Mouse (Mus musculus): ENCODE measurements around the gene Abce1. TPM values are rescaled to one million over a fixed set of nuclear protein-coding genes. Genes with fewer than 3 reads are reported as not detected.
"Not testable (repeated sequence)": the region's sequence is repeated elsewhere in the genome, so short reads cannot be mapped to it uniquely, and the experiment has no call there.

The Abce1 gene
- polyA plus RNA-seq, 1 experiment from 2014 or later, result 80.6 TPM

GRCm38 (mm10) chr8:79685927-79686326, 25.6 kb downstream of the Abce1 start:
- peaks cover 73% of the 10 kb centered on the region for H3K36me3 ChIP-seq
- H3K4me3 ChIP-seq (replicated peaks); H3K9ac ChIP-seq (replicated peaks); H3K4me1 ChIP-seq; H3K27me3 ChIP-seq (replicated peaks); H3K9me3 ChIP-seq (replicated peaks); H3K27ac ChIP-seq (replicated peaks); H3K4me2 ChIP-seq; ATAC-seq (ENCODE audit: low FRiP score): not testable (repeated sequence)
- WGBS, result 95% methylated on average over 5 of the region's 5 CpGs

- Histone ChIP-seq H3K36me3 (peaks cover 35% of the 10 kb centered on the region), H3K27me3 (replicated peaks) (no peaks in the 10 kb centered on the region), H3K27ac (replicated peaks) (no peak overlapping the region), H3K9ac (replicated peaks) (no peak overlapping the region), H3K4me3 (replicated peaks) (peak overlapping the region; percentile 30), H3K4me2 (peak overlapping the region; percentile 59), H3K9me3 (replicated peaks) (no peaks in the 10 kb centered on the region), H3K4me1 (0 out of 2 replicates have a peak, but pooled peaks cover 7% of the 10 kb centered on the region)
- 0 out of 2 replicates have a peak, but pooled peaks have one; percentile 69 for ATAC-seq (ENCODE audit: low FRiP score)
- WGBS, result 30% methylated on average over 2 of the region's 2 CpGs
These were observed 30.6 kb downstream of the Abce1 start for GRCm38 (mm10) chr8:79680965-79681364.

DNA sequence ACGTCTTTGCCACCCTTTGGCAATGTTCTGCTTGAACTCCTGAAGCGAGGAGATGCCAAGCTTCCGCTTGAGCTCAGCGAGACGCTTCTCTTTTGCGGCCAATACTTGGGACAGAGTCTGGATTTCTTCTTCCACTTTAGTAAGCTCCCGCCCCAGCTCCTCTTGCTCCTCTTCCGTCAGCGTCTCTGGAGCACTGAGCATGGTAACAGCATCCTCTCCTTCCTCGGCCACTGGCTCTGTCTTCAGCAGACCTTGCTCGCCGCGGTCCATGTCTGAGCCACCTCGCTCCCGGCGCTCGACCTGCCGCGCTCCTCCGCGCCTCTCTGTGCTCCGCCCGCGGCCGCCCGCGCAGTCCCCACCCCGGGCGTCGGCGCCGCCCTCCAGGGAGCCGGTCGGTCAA, 31.0 kb downstream of the Abce1 start:
- Histone ChIP-seq H3K36me3 (peaks cover 31% of the 10 kb centered on the region), H3K4me2 (peak overlapping the region; percentile 59), H3K4me1 (0 out of 2 replicates have a peak, but pooled peaks cover 7% of the 10 kb centered on the region), H3K9me3 (replicated peaks) (no peaks in the 10 kb centered on the region), H3K27ac (replicated peaks) (no peak overlapping the region), H3K9ac (replicated peaks) (no peak overlapping the region), H3K4me3 (replicated peaks) (peak overlapping the region; percentile 30), H3K27me3 (replicated peaks) (no peaks in the 10 kb centered on the region)
- peak; percentile 59 for ATAC-seq (ENCODE audit: low FRiP score)
- 9% methylated on average over 34 of the region's 34 CpGs for WGBS

- Histone ChIP-seq H3K4me3 (replicated peaks) (peak overlapping the region; percentile 30; the same call in 1 of the 2 replicates), H3K36me3 (peaks cover 30% of the 10 kb centered on the region), H3K4me2 (peak overlapping the region; percentile 59)
- not testable (repeated sequence) for H3K27me3 ChIP-seq (replicated peaks); ATAC-seq (ENCODE audit: low FRiP score); H3K4me1 ChIP-seq; H3K9ac ChIP-seq (replicated peaks); H3K27ac ChIP-seq (replicated peaks); H3K9me3 ChIP-seq (replicated peaks)
- 59% methylated on average over 10 of the region's 10 CpGs for WGBS
These were observed 31.5 kb downstream of the Abce1 start for GRCm38 (mm10) chr8:79680083-79680482.

GRCm38 (mm10) chr8:79679005-79679404, 32.5 kb downstream of the Abce1 start:
- H3K4me3 ChIP-seq (replicated peaks), result no peak overlapping the region
- 0 out of 2 replicates have a peak, but pooled peaks cover 7% of the 10 kb centered on the region for H3K4me1 ChIP-seq
- H3K4me2 ChIP-seq, result no peak overlapping the region
- WGBS, result 63% methylated on average over 5 of the region's 5 CpGs
- H3K36me3 ChIP-seq, result peaks cover 24% of the 10 kb centered on the region
- H3K27ac ChIP-seq (replicated peaks), result no peak overlapping the region
- no peak overlapping the region for H3K9ac ChIP-seq (replicated peaks)
- ATAC-seq (ENCODE audit: low FRiP score), result no peak
- H3K9me3 ChIP-seq (replicated peaks), result no peaks in the 10 kb centered on the region
- H3K27me3 ChIP-seq (replicated peaks), result no peaks in the 10 kb centered on the region

DNA sequence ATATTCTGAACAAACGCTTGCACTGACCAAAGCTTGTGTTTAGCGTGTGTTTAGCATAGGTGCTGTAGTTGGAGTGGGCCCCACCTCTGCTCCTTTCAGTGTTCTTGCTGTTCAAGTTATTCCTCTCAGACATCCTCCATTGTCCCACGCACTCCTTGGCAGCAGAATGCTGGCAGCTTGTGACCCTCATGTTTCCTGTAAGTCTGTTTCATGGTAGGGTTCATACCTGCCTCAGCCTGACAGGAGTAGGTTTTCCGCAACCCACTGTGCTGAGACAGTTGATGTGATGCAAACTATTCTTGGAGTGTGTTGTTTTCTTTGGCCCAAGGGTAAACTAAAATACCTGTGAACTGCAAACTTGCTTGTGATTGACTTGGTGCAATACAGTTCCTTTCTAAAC, 35.1 kb downstream of the Abce1 start:
- Histone ChIP-seq H3K9ac (replicated peaks) (no peak overlapping the region), H3K4me1 (0 out of 2 replicates have a peak, but pooled peaks cover 7% of the 10 kb centered on the region), H3K36me3 (peaks cover 27% of the 10 kb centered on the region), H3K9me3 (replicated peaks) (no peaks in the 10 kb centered on the region), H3K27me3 (replicated peaks) (no peaks in the 10 kb centered on the region), H3K4me2 (no peak overlapping the region), H3K4me3 (replicated peaks) (no peak overlapping the region), H3K27ac (replicated peaks) (no peak overlapping the region)
- 80% methylated on average over 4 of the region's 4 CpGs for WGBS
- ATAC-seq (ENCODE audit: low FRiP score), result no peak

DNA sequence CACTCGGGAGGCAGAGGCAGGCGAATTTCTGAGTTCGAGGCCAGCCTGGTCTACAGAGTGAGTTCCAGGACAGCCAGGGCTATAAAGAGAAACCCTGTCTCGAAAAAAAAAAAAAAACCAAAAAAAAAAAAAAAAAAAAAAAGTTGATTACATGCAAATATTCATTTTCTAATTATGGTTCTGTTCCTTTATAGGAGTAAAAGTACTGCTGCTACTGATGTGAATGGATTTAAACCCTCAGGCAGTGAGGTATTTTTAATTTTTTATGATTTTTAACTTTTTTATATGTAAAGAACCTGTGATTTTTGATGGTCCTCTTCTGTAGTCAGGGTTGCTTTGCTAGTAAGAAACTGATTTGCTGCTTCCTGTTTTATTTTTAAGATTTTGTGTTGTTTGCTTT, 52.8 kb downstream of the Abce1 start:
- not testable (repeated sequence) for H3K4me2 ChIP-seq; H3K4me3 ChIP-seq (replicated peaks); H3K4me1 ChIP-seq; ATAC-seq (ENCODE audit: low FRiP score); H3K27me3 ChIP-seq (replicated peaks); H3K27ac ChIP-seq (replicated peaks); H3K9me3 ChIP-seq (replicated peaks); H3K9ac ChIP-seq (replicated peaks)
- H3K36me3 ChIP-seq, result peaks cover 34% of the 10 kb centered on the region
- 97% methylated on average over 3 of the region's 4 CpGs for WGBS

GRCm38 (mm10) chr8:79653736-79654135, 57.8 kb downstream of the Abce1 start:
- Histone ChIP-seq H3K27me3 (replicated peaks) (no peaks in the 10 kb centered on the region), H3K4me3 (replicated peaks) (no peak overlapping the region), H3K4me2 (no peak overlapping the region), H3K9ac (replicated peaks) (no peak overlapping the region), H3K36me3 (peaks cover 12% of the 10 kb centered on the region), H3K9me3 (replicated peaks) (no peaks in the 10 kb centered on the region), H3K27ac (replicated peaks) (no peak overlapping the region), H3K4me1 (no peaks in the 10 kb centered on the region)
- 94% methylated on average over 4 of the region's 4 CpGs for WGBS
- ATAC-seq (ENCODE audit: low FRiP score), result no peak

DNA sequence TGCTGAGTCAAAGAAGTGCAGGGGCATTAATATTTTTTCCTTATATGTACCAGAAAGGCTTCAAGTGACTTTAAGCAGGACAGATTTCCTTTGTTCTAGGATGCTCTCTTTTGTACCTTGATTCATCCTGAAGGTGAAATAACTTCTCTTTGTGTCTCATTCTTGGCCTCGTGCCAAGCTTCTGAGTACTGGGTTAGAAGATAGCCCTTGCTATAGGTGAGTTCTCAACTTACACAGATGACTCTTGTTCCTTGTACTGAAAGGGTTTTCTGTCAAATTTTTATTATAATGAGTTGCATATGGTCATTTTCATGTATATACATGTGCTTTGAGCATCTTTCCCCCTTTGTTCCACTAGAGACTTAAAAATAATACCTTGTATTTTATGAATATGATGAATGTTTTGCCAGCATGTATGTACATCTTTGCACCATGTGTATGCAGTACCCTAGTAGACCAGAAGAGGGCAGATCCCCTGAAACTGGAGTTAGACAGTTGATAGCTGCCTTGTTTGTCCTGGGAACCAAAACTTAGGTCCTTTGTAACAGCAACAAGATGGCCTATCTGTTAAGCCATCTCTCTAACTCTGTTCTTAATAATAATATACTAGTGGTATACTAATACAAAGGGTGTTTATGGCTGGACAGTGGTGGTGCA, 61.3 kb downstream of the Abce1 start:
- Histone ChIP-seq H3K36me3 (peaks cover 11% of the 10 kb centered on the region), H3K4me2 (no peak overlapping the region), H3K27me3 (replicated peaks) (no peaks in the 10 kb centered on the region), H3K4me1 (no peaks in the 10 kb centered on the region), H3K9me3 (replicated peaks) (no peaks in the 10 kb centered on the region), H3K9ac (replicated peaks) (no peak overlapping the region), H3K27ac (replicated peaks) (no peak overlapping the region), H3K4me3 (replicated peaks) (no peak overlapping the region)
- no peak for ATAC-seq (ENCODE audit: low FRiP score)
- WGBS, result 77% methylated on average over 1 of the region's 1 CpGs

DNA sequence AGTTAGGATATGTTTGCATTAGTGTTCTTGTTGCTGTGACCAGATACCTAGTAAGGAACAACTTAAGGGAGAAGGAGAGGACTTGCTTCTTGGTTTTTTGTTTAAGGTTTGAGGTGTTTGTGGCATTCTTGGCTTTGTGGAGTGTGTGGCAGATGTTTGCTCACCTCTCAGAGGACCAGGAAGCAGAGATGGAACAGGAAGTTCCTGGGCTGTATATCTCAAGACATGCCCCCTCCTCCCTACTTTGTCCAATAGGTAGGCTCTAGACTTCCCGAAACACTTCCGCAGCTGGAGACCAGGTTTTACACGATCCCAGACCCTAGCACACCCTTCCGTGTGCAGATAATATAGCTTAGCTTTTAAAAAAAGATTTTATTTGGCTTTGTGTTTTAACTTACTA, 62.0 kb downstream of the Abce1 start:
- Histone ChIP-seq H3K9me3 (replicated peaks) (no peaks in the 10 kb centered on the region), H3K4me2 (no peak overlapping the region), H3K4me3 (replicated peaks) (no peak overlapping the region), H3K36me3 (peaks cover 8% of the 10 kb centered on the region), H3K4me1 (no peaks in the 10 kb centered on the region), H3K27me3 (replicated peaks) (no peaks in the 10 kb centered on the region), H3K9ac (replicated peaks) (no peak overlapping the region), H3K27ac (replicated peaks) (no peak overlapping the region)
- no peak for ATAC-seq (ENCODE audit: low FRiP score)
- 95% methylated on average over 4 of the region's 4 CpGs for WGBS

DNA sequence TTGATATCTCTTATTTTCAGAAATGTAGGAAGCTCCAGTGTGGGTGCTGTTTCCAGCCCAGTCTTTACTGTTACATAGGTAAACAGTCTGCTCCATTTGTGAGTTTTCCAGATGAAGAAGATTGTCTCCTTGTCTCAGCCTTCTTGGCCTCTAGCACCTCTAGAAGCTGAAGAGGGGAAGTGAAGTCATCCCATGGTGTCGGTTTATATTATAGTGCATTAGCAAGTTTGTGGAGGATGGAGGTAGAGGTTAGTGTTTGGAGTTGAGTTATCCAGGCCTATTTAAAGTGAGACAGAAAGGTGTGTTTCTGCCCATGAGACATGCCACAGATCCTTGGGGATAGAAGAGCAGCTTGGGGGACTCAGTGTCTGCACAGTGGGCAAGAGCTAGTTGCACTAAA, 70.4 kb downstream of the Abce1 start:
- Histone ChIP-seq H3K36me3 (0 out of 2 replicates have a peak, but pooled peaks cover 3% of the 10 kb centered on the region), H3K9me3 (replicated peaks) (no peaks in the 10 kb centered on the region), H3K27ac (replicated peaks) (no peak overlapping the region), H3K4me3 (replicated peaks) (peak overlapping the region; percentile 61), H3K9ac (replicated peaks) (peak overlapping the region; percentile 31; the same call in 1 of the 2 replicates), H3K27me3 (replicated peaks) (no peaks in the 10 kb centered on the region), H3K4me1 (peaks cover 37% of the 10 kb centered on the region), H3K4me2 (peak overlapping the region; percentile 67)
- ATAC-seq (ENCODE audit: low FRiP score), result no peak
- WGBS, result 26% methylated on average over 1 of the region's 1 CpGs

GRCm38 (mm10) chr8:79639586-79640451, 71.7 kb downstream of the Abce1 start, which contains the start of gene Otud4:
Gene Otud4 (plus strand): TSS chr8:79639618.
- peak; percentile 70 for ATAC-seq (ENCODE audit: low FRiP score)
- WGBS, result under 1% methylated on average over 86 of the region's 103 CpGs
- H3K27me3 ChIP-seq (replicated peaks), result no peaks in the 10 kb centered on the region

More at GRCm38 (mm10) chr8:79639586-79640451, 71.7 kb downstream of the Abce1 start, which contains the start of gene Otud4:
- H3K9me3 ChIP-seq (replicated peaks), result no peaks in the 10 kb centered on the region
- H3K4me3 ChIP-seq (replicated peaks), result peak within 1 kb of the TSS; percentile 61
- peak within 1 kb of the TSS; percentile 95 for H3K27ac ChIP-seq (replicated peaks)
- peak within 1 kb of the TSS; percentile 67 for H3K4me2 ChIP-seq
- peak within 1 kb of the TSS; percentile 80 for H3K9ac ChIP-seq (replicated peaks)
- no peaks in the 10 kb centered on the region for H3K36me3 ChIP-seq
- peaks cover 37% of the 10 kb centered on the region for H3K4me1 ChIP-seq
